Mouse (Mus musculus) hindlimb bud, embryonic 11.5 days (tissue): Measurements from ENCODE around the gene Hscb.
"Not testable (repeated sequence)": the region's sequence is repeated elsewhere in the genome, so short reads cannot be mapped to it uniquely, and the experiment has no call there.

Experiments used
- DNase-seq: peaks from one replicate; pipeline ENCODE4 v3.0.0-alpha.2; 2012; ENCODE audit warnings: low read depth, low spot score; ENCODE audit errors: extremely low spot score

Hscb gene

DNA sequence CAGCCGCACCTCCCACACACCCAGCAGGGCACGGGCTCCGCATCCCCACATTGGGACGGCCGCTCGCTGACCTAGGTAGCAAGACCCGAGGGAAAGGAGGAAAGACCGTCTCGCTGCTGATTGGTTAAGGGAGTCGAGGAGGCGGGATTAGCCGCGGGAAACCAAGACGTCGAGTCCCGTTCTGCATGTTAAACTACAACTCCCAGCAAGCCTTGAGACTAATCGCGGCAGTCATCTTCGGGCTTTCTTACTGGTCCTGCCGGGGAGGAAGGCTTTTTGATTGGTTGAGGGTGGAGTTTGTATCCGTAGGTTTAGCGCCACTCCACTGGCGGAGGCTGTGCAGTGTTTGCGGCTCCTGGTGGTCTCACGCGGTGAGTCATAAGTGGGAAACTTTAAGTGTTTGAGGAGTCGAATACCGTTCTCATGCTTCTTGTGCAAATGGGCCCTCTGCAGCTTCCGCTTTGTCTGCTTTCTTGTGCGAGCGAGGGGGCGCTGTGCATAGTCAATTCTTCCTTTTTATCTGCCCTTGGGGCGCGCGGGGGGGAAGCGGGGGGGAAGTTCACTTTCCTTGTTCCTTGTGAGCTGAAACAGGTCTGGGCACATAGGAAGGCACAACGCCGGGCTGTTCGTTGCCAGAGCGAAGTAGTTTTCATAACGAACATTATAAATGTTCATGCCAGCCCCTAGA, at the start of gene Hscb, which contains the start of gene Chek2:
Hscb (minus strand) TSS at position 100 of the 688 bp plus-strand sequence.
Chek2 (plus strand) TSS at position 302 of the 688 bp plus-strand sequence.
- DNase-seq: peak; percentile 97

- DNase-seq: no peak
Measured at GRCm38 (mm10) chr5:110888596-110888995, 49.0 kb upstream of the Hscb start.

- no peak for DNase-seq
Measured at GRCm38 (mm10) chr5:110879584-110880374, 40.2 kb upstream of the Hscb start, which contains the start of gene Ttc28. Gene Ttc28 (plus strand): TSS chr5:110879803.

- no peak for DNase-seq
Measured at GRCm38 (mm10) chr5:110879042-110879441, 39.5 kb upstream of the Hscb start.

DNA sequence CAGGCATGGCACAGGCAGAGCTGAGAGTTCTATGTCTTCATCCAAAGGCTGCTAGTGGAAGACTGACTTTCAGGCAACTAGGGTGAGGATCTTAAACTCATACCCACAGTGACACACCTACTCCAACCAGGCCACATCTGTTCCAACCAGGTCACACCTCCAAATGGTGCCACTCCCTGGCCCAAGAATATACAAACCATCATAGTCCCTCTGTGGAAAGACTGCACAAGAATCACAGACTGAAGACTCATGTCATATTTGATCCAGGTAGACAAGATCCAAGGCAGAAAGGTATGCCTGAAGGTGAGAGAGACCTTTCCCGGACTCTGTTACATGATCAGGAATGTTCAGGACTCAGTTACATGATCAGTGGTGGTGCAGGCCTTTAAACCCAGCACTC, 38.9 kb upstream of the Hscb start:
- not testable (repeated sequence) for DNase-seq

DNA sequence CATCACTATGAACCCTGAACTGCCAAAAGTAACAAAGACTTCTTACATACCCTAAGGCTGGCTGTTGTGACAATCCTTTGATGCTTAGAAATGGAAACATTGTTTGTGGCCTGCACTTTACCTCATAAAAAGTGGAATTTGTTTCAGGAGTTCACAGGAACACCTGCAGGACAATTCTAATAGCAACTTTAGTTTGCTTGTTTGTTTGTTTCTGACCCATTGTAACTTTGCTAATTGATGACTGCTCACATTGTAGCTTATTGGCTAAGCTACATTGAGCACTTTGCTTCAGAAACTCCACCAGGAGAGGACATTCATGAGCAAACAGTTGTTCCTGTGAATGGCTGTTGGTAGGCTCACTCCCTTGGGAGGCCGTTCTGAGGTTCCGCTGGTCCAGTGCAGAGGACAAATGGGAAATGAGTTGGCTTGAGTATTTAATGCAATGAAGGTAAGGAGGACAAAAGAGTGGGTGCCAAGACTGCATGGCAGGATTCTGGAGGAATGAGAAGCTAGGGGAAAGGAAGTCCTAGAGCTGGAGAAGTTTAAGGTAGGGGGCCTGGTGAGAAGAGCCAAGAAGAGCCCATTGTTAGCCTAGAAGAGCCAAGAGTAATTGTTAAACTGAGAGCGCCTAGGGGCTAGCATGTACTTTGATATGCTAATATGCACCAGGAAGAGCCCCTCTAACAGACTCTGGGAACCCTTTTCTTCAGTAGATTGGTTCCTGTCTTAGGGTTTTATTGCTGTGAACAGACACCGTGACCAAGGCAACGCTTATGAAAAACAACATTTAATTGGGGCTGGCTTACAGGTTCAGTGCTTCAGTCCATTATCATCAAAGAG, 38.3 kb upstream of the Hscb start:
- DNase-seq: no peak

- DNase-seq: no peak
Measured at GRCm38 (mm10) chr5:110875286-110875685, 35.7 kb upstream of the Hscb start.

GRCm38 (mm10) chr5:110874711-110875110, 35.1 kb upstream of the Hscb start:
- no peak for DNase-seq

DNA sequence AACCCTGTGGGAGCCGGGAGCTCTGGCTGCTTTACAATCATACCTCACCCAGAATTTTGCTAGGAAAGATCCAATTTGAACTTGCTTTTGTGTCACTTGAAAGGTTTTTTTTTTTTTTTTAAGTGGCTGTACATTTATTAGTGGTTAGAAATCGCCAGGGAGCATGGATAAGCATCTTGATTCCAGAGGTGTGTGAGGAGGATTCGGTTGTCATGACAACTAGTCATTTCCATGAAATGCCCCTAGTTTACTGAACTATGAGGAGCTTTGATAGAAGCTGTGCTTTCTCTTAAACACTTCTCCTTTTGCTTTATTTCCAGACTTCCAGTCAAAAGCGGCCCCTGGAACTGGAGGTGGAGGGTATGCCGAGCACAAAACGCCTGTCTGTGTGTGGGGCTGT, 33.6 kb upstream of the Hscb start:
- no peak for DNase-seq

DNA sequence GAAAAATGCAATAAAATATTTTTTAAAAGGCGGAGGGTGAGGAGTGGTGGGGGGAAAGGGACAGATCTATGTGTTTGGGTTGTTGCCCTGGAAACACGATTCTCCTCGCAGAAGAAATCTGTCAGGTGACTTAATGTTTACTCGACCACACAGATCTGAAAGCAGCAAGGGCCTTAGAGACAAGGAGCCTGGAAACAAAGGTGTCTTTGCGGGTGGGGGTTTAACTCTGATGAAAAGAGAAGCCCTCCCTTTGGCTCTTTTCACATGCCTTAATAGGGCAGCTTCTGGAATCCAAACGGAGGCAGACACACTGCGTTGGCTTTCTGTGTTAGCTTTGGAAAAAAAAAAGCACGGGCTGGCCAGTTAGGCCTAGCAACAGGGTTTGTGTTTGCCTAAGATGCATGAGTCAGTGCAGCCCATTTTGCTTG, 29.7 kb upstream of the Hscb start:
- no peak for DNase-seq

DNA sequence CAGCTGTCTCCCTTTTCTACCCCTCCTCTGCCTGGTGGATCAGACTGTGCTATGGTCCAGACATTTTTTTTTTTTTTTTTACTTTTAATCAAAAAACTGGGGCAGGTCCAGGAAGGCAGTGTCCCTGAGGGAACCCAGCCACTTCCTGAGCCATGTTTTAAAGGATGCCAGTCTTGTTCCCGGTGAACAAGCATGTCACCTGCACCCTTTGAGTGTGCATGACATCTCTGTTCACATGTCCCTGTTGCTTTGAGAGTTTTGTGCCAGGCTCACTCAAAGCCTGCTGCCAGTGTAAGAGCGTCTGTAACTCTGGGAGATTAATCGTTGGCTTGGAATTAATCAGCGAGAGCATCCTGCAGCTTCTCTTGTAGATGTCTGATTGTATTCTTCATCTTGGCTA, 28.9 kb upstream of the Hscb start:
- no peak for DNase-seq

- DNase-seq: no peak
Measured at GRCm38 (mm10) chr5:110860445-110860844, 20.9 kb upstream of the Hscb start.

DNA sequence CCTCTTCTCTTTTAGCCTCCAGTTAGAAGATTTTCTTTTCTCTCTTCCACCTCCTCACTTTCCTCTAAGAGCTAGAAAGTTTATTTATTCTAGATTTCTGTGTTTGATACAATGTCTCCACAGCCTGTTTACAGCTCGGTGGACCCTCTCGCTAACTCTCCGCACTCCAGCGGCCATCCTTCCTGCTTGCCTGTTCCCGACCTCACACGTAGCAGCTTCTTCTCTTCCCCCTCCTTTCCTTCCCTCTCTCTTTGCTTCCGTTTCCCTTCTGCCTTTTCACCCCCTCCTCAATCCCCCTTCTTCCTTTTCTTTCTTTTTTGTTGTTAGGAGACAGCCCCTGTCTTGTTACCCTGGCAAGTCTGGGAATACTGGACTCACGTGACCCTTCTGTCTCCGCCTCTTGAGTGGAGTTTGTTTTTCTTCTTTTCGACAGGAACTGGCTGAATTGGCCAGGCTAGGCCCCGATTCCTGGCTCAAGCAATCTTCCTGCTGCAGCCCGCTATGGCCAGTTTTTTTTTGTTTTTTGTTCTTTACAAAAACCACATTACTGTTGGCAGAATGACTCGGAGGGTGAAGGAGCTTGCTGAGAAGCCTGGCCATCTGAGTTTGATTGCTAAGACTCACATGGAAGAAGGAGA, 19.6 kb upstream of the Hscb start:
- DNase-seq: no peak

- DNase-seq: no peak
Measured at GRCm38 (mm10) chr5:110857091-110857490, 17.5 kb upstream of the Hscb start.

DNA sequence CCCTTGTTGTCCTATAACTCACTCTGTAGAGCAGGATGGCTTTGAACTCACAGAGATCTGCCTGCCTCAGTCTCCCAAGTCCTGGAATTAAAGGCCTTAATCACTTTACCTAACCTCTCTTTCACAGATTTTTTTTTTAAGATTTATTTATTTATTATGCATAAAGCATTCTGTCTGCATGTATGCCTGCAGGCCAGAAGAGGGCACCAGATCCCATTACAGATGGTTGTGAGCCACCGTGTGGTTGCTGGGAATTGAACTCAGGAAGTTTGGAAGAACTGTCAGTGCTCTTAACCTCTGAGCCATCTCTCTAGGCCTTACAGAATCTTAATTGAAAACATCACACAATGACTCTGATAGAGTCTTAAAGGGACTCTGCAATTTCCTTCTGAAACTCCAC, 13.4 kb upstream of the Hscb start:
- DNase-seq: no peak

- no peak for DNase-seq
Measured at GRCm38 (mm10) chr5:110841046-110841862, 1.7 kb upstream of the Hscb start.

DNA sequence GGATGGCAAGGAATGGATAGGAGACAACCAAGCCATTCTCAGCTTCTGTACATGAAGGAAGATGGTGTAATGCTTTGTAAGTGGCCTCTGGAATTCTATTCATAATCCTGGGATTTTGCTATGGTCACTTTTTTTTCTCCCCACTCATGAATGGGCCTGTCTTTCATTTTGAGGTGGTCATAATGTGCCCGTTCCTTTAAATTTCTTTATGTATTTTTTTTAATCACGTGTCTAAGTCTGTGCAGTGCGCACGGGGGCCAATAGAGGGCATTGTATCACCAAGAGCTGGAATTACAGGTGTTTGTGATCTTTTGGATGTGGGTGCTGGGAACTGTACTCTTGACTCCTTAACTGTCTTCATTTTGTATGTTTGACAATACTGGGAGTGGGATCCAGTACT, 888 bp upstream of the Hscb start:
- DNase-seq: no peak

DNA sequence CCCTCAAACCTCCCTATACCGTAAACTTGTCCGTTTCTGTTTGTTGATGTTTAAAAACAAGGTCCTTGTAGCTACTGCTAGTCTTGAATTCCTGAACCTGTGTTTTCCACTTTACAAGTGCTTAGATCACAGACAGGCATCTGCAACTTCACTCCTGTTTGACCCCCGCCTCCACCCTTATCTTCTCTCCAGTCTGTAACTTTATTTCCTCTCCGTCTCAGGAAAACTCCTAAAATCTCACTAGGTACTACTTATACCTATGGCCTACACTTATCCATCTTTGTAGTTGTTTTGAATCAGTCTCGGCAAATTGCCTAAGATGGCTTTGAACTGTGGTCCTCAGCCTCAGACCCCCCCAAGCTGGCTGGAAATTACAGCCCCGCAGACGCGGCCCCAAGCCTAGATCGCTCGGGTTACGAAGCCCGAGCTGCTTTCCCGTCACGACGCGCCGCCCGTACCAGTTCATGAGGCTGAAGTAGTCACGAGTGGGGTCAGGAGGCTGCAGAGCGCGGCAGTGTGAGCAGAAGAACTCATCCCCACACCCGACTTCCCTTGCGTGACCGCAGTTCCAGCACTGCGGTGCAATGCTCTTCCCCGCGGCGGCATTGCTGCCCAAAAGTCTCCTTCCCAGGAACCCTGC, 419 bp downstream of the Hscb start:
- DNase-seq: no peak

DNA sequence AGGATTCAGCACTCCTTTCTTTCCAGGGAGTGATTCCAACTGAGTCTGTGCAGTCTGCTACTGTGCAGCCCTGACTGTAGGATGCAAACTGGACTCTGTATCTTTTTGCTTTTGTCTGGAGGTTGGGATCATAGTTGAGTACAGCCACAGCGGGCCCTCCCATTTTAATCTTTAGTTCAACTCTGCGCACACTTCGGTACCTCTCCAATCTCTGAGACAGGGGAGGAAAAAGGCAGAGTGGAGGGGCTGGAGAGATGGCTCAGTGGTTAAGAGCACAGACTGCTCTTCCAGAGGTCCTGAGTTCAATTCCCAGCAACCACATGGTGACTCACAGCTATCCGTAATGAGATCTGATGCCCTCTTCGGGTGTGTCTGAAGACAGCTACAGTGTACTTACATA, 1.6 kb downstream of the Hscb start:
- not testable (repeated sequence) for DNase-seq

GRCm38 (mm10) chr5:110835959-110836358, 3.6 kb downstream of the Hscb start:
- no peak for DNase-seq
